Mouse (Mus musculus): Measurements from ENCODE around the gene Mak. TPM values are rescaled to one million over a fixed set of nuclear protein-coding genes. Genes with fewer than 3 reads are reported as not detected.
A peak's percentile ranks its signal among the peaks of the same experiment; 100 is the strongest.

Gene Mak
- polyA plus RNA-seq (2012; rRNA removed) (0.03 and 0.09 TPM in 2 replicates), polyA plus RNA-seq (2014; fragmentation: Nextera tagmentation; extraction: Ambion mirVana) (0.11 and 0.27 TPM in 2 replicates)

DNA sequence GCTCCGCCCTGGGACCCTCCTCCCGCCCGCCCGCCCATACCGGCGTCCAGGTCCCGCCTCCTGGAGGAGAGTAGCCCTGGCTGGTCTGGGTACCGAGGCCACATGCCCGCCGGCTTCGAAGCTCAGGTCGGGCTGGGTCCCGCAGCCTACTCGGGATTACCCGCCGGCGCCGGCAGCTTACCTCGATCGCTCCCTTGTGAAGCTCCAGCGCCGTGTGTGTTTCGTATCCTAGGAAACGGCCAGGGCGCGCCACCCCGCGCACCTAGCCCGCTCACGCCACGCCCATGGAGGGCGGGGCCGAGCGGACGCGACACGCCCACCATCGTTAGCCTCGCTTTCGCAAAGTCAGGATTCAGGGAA is at the start of gene Mak:
Gene Mak, minus strand, starts transcription at position 286 of the 360 bp plus-strand sequence.
- peaks cover 31% of the 10 kb centered on the region for H3K27me3 ChIP-seq (ENCODE audit: control insufficient read depth, insufficient read depth, low read length)
- peak; percentile 59 to 76 (median 61) for DNase-seq (ENCODE audit: low read depth in 3 of 3, low spot score in 3 of 3)
- peak within 1 kb of the TSS; percentile 83 for H3K4me2 ChIP-seq (ENCODE audit: low read depth)
- no peaks in the 10 kb centered on the region for H3K36me3 ChIP-seq (replicated peaks; ENCODE audit: control insufficient read depth, insufficient read depth, low read depth)
- no peak within 1 kb of the TSS for H3K9ac ChIP-seq (replicated peaks)
- H3K4me3 ChIP-seq (ENCODE audit: insufficient read depth in 1 of 2, low read depth in 2 of 2, low read length in 2 of 2): peak within 1 kb of the TSS; percentile 40 to 51
- ATAC-seq (ENCODE audit: insufficient read depth): peak; percentile 88
- H3K9me3 ChIP-seq (ENCODE audit: control insufficient read depth, low read length): no peaks in the 10 kb centered on the region
- no peak within 1 kb of the TSS for H3K27ac ChIP-seq
- TF ChIP-seq EP300 (IDR thresholded peaks at IDR 0.05; ENCODE audit: low read depth) (no peak), CTCF (IDR thresholded peaks at IDR 0.05; ENCODE audit: low read depth) (no peak)
- under 1% methylated on average over 40 of the region's 40 CpGs for WGBS (ENCODE audit: insufficient replicate concordance)
- H3K4me1 ChIP-seq (replicated peaks; ENCODE audit: control insufficient read depth in 2 of 2, insufficient read depth in 2 of 2, low read length in 1 of 2): peaks cover 2 to 5% of the 10 kb centered on the region in 2 experiments; a peak in 2 of 4 replicates

DNA sequence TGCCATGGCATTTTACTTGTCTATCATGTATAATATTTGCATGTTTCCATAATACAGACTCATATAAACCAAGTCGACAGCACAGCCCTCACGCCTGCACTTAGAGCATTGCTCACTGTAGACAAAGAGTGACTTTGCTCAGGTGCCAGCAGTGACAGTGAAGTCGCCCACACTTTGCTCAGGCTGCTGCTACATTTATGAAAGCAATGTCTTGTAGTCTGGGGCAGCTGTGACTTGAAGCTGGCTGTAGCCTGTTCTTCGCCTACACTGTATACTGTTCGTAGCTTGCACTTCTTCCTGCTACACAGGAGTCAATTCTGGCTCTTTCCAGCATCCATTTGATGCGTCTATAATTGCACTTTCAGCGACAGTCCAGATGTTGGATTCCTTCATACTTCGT is 49.6 kb upstream of the Mak start:
- H3K27me3 ChIP-seq (ENCODE audit: control insufficient read depth, insufficient read depth, low read length): no peaks in the 10 kb centered on the region
- no peak overlapping the region for H3K4me3 ChIP-seq (ENCODE audit: insufficient read depth in 1 of 2, low read depth in 2 of 2, low read length in 2 of 2)
- no peak overlapping the region for H3K9ac ChIP-seq (replicated peaks)
- no peak overlapping the region for H3K4me2 ChIP-seq (ENCODE audit: low read depth)
- H3K9me3 ChIP-seq (ENCODE audit: control insufficient read depth, low read length): no peaks in the 10 kb centered on the region
- no peak for DNase-seq (ENCODE audit: low read depth in 3 of 3, low spot score in 3 of 3)
- no peaks in the 10 kb centered on the region for H3K4me1 ChIP-seq (replicated peaks; ENCODE audit: control insufficient read depth in 2 of 2, insufficient read depth in 2 of 2, low read length in 1 of 2)
- WGBS (ENCODE audit: insufficient replicate concordance): 62% methylated on average over 8 of the region's 8 CpGs
- ATAC-seq (ENCODE audit: insufficient read depth): no peak
- no peak overlapping the region for H3K27ac ChIP-seq
- H3K36me3 ChIP-seq (replicated peaks; ENCODE audit: control insufficient read depth, insufficient read depth, low read depth): no peaks in the 10 kb centered on the region
- TF ChIP-seq CTCF (IDR thresholded peaks at IDR 0.05; ENCODE audit: low read depth): no peak
- TF ChIP-seq EP300 (IDR thresholded peaks at IDR 0.05; ENCODE audit: low read depth): no peak

DNA sequence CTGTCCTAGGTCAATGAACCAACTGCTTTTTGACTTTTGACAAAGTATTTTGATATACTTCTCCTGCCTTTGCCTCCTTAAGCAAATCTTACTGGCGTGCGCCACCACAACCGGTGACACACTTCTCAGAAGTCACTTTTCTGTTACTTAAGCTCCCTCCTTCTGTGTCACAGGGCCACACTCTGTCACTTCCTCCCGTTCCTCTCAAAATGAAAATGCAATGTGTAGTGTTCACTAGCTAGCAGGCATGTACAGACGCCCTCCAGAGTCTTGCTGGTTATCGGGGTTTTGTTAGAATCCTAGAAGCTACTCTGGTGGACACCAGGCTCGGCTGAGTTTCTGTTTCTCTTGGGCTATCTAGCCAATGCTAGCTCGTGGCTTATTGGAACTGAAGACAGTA is 48.8 kb upstream of the Mak start:
- no peak for ATAC-seq (ENCODE audit: insufficient read depth)
- WGBS (ENCODE audit: insufficient replicate concordance): 49% methylated on average over 8 of the region's 8 CpGs

DNA sequence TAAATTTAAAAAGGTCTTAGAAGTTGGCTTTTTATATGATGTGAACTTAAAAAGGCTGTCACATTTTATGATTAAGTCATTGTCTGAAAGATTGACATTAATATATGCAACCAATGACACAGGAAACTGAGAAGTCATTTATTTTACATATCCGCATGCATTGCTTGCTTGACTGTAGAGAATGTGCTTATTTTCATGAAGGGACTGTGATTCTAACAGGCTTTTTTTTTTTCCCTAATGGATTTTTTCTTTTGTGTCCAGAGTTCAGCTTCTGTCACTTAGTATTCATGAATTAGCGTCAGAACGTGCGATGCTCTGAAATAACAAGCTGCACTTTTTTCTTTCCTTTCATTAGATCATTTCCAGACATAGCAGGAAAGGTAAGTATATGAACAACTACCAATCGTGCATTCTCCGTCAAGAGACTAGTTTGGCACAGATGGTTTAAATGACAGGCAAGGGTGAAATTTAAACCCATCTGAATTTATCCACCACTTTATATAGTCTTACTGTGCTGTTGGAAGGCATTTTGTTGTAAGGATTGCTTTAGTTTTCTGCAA is 44.2 kb upstream of the Mak start:
- H3K36me3 ChIP-seq (replicated peaks; ENCODE audit: control insufficient read depth, insufficient read depth, low read depth): no peaks in the 10 kb centered on the region
- no peak overlapping the region for H3K27ac ChIP-seq
- WGBS (ENCODE audit: insufficient replicate concordance): 78% methylated on average over 6 of the region's 6 CpGs
- no peak overlapping the region for H3K9ac ChIP-seq (replicated peaks)
- no peaks in the 10 kb centered on the region for H3K9me3 ChIP-seq (ENCODE audit: control insufficient read depth, low read length)
- no peak for DNase-seq (ENCODE audit: low read depth in 3 of 3, low spot score in 3 of 3)
- no peaks in the 10 kb centered on the region for H3K27me3 ChIP-seq (ENCODE audit: control insufficient read depth, insufficient read depth, low read length)
- no peaks in the 10 kb centered on the region for H3K4me1 ChIP-seq (replicated peaks; ENCODE audit: control insufficient read depth in 2 of 2, insufficient read depth in 2 of 2, low read length in 1 of 2)
- no peak overlapping the region for H3K4me3 ChIP-seq (ENCODE audit: insufficient read depth in 1 of 2, low read depth in 2 of 2, low read length in 2 of 2)
- TF ChIP-seq CTCF (IDR thresholded peaks at IDR 0.05; ENCODE audit: low read depth): no peak
- TF ChIP-seq EP300 (IDR thresholded peaks at IDR 0.05; ENCODE audit: low read depth): no peak
- no peak for ATAC-seq (ENCODE audit: insufficient read depth)
- H3K4me2 ChIP-seq (ENCODE audit: low read depth): no peak overlapping the region

More for the DNA sequence above, 48.8 kb upstream of the Mak start:
- Histone ChIP-seq H3K4me1 (replicated peaks; ENCODE audit: control insufficient read depth in 2 of 2, insufficient read depth in 2 of 2, low read length in 1 of 2) (no peaks in the 10 kb centered on the region), H3K36me3 (replicated peaks; ENCODE audit: control insufficient read depth, insufficient read depth, low read depth) (no peaks in the 10 kb centered on the region), H3K27me3 (ENCODE audit: control insufficient read depth, insufficient read depth, low read length) (no peaks in the 10 kb centered on the region), H3K27ac (no peak overlapping the region), H3K4me2 (ENCODE audit: low read depth) (no peak overlapping the region), H3K4me3 (ENCODE audit: insufficient read depth in 1 of 2, low read depth in 2 of 2, low read length in 2 of 2) (no peak overlapping the region), H3K9me3 (ENCODE audit: control insufficient read depth, low read length) (no peaks in the 10 kb centered on the region), H3K9ac (replicated peaks) (no peak overlapping the region)
- no peak for DNase-seq (ENCODE audit: low read depth in 3 of 3, low spot score in 3 of 3)
- TF ChIP-seq EP300 (IDR thresholded peaks at IDR 0.05; ENCODE audit: low read depth): no peak
- no peak for TF ChIP-seq CTCF (IDR thresholded peaks at IDR 0.05; ENCODE audit: low read depth)

DNA sequence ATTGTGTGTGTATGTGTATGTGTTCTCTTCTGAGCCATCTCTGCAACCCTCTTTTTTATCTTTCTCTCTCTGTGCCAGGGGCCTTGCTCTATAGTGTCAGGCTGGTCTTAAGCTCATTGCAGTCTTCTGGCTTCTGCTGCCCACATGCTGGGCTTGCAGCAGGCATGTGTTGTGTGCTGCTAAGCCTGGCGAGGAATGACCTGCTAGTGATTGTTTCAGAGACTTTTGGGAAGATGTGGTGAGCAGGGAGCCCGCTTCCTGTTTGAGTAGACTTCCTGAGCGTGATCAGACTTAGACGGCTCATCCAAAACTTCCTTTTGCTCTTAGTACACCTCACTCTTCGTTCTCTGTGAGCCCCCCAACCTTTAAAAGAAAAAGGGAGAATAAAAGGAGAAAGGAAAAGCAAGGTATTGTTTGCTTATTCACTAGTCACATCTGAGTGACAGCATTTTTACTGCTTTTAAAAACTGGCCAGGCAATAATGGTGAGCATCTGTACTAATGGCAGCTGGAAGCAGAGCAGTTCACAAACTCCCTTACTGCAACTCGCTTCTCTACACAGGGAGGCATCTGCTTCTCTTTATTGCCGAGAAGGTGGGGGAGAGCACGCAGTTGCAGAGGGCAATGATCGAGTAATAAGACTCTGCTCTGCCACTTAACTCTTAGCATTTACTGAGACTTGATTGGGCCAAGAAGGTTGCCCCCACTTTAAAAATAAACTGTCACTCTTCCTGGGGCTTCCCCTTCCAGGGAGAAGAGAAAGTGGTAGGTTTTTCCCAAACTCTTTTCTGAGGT is 39.8 kb upstream of the Mak start:
- Histone ChIP-seq H3K9me3 (ENCODE audit: control insufficient read depth, low read length) (no peaks in the 10 kb centered on the region), H3K4me1 (replicated peaks; ENCODE audit: control insufficient read depth in 2 of 2, insufficient read depth in 2 of 2, low read length in 1 of 2) (no peaks in the 10 kb centered on the region), H3K4me2 (ENCODE audit: low read depth) (no peak overlapping the region), H3K27me3 (ENCODE audit: control insufficient read depth, insufficient read depth, low read length) (no peaks in the 10 kb centered on the region; the same call in 1 of the 2 replicates), H3K9ac (replicated peaks) (no peak overlapping the region), H3K36me3 (replicated peaks; ENCODE audit: control insufficient read depth, insufficient read depth, low read depth) (no peaks in the 10 kb centered on the region), H3K4me3 (ENCODE audit: insufficient read depth in 1 of 2, low read depth in 2 of 2, low read length in 2 of 2) (no peak overlapping the region), H3K27ac (no peak overlapping the region)
- 15% methylated on average over 9 of the region's 9 CpGs for WGBS (ENCODE audit: insufficient replicate concordance)
- TF ChIP-seq EP300 (IDR thresholded peaks at IDR 0.05; ENCODE audit: low read depth): no peak
- TF ChIP-seq CTCF (IDR thresholded peaks at IDR 0.05; ENCODE audit: low read depth): no peak
- no peak for DNase-seq (ENCODE audit: low read depth in 3 of 3, low spot score in 3 of 3)
- ATAC-seq (ENCODE audit: insufficient read depth): no peak

Data from liver, embryonic 14.5 days (tissue).